Mouse (Mus musculus) cerebellum, adult 2 months (tissue): ENCODE data around the gene Nfatc2.

Experiments used
- CTCF ChIP-seq: fragments of 200-500 bp; IDR thresholded peaks from 2 replicates; pipeline ENCODE4 v1.5.1; 2011; ENCODE audit warnings: low read depth, mild to moderate bottlenecking, control low read depth, low read length, moderate library complexity, borderline replicate concordance; ENCODE audit not compliant: insufficient read depth
- POLR2A ChIP-seq: fragments of 200-500 bp; IDR thresholded peaks from 2 replicates; pipeline ENCODE4 v1.6.1; 2011; ENCODE audit warnings: low read length, control low read depth, borderline replicate concordance; ENCODE audit not compliant: insufficient read depth

GRCm38 (mm10) chr2:168557035-168557434, 44.4 kb downstream of the Nfatc2 start:
- no peak for TF ChIP-seq POLR2A
- TF ChIP-seq CTCF = no peak
